In the genomic region with DNA sequence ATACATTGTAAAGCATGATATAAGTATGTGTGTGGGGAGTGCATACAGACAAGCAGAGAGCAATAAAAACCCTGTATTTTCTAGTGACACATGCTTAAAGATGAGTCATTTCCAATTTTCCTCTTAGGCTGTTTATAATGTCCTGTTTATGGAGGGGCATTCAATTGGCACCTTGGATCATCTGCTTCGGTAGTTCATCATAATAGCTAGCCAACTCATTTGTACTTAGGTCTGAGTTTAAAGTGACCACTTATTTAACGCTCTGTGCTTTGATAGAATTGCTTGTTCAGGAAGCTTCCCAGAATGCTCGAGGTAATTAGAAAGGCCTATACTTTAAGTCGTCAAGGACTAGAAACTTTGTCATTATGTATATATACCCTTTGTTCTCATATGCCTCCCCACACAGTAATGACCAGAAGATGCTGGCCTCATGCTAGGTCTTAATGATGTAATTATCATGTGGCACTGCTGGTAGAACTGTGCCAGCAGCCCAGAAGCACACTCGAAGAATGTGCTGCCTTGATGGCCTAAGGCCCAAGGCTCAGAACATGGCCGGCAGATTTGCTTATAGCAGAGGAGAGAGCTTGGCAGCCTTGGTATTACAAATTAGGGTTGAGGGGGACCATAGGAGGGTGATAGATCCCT, we compare ENCODE assay signal across 12 mouse cellular contexts.
"Had no signal": no experiment of that assay in that cellular context is flagged by ENCODE, and none has a peak within 500 bp of the region (broad histone marks: within the 10 kb centered on the region; RNA-seq: fewer than 3 reads in every experiment).

No protein-coding gene starts in this region.

- H3K27ac ChIP-seq: kidney, postnatal 0 days; limb, embryonic 13.5 days; liver, embryonic 14.5 days; midbrain, embryonic 13.5 days; neural tube, embryonic 12.5 days had no signal

- H3K9ac ChIP-seq: limb, embryonic 13.5 days; liver, embryonic 14.5 days; midbrain, embryonic 13.5 days; neural tube, embryonic 12.5 days had no signal

- DNase-seq: kidney, adult 9 months; kidney, postnatal 36 days; left cerebral cortex, postnatal 4 days; lung, adult 18-20 months; right cerebral cortex, postnatal 14 days; thymus, postnatal 4 days had no signal

- ATAC-seq: midbrain, embryonic 13.5 days had no signal

- H3K9me3 ChIP-seq: limb, embryonic 13.5 days; midbrain, embryonic 13.5 days; neural tube, embryonic 12.5 days had no signal

- H3K4me3 ChIP-seq: limb, embryonic 13.5 days; midbrain, embryonic 13.5 days; myocyte; neural tube, embryonic 12.5 days had no signal

- H3K4me1 ChIP-seq: limb, embryonic 13.5 days; midbrain, embryonic 13.5 days; neural tube, embryonic 12.5 days had no signal

- H3K36me3 ChIP-seq: limb, embryonic 13.5 days; midbrain, embryonic 13.5 days; neural tube, embryonic 12.5 days had no signal

- H3K27me3 ChIP-seq: limb, embryonic 13.5 days; midbrain, embryonic 13.5 days; neural tube, embryonic 12.5 days had no signal

- H3K4me2 ChIP-seq: limb, embryonic 13.5 days; midbrain, embryonic 13.5 days; neural tube, embryonic 12.5 days had no signal
